Comparison of ENCODE assay signal across 9 mouse cellular contexts in the genomic region with DNA sequence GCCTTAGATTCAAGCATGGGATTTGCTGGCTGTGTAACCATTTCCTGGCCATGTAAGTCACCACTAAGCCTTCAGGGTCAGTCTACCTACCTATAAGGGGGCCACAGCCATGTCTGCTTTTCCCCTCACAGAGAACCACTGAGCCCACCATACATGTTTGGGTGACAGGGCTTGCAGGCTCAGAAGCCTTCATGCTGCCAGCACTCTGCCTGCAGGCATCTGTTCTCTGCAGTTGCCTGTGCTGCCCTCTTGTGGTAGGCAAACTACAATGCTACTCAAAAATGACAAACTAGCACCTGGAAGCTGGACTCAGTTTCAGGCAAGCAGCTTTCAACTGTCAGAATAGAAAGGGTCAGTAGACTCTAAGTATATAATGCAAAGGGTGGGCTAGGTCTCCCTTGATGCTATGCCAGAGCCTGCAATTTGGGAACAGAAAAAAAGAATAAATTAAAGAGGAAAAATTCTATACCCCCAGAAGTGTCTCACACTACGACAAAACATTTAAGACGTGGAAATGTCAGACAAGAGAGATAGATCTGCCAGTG.
DNase-seq lines count a peak whose midpoint lies in the region; ATAC-seq and TF ChIP-seq lines count a peak whose summit lies in the region.
"Had no signal": no experiment of that assay in that cellular context is flagged by ENCODE, and none has a peak within 500 bp of the region (broad histone marks: within the 10 kb centered on the region; RNA-seq: fewer than 3 reads in every experiment).

No protein-coding gene starts in this region.

- no peaks in the 10 kb centered on the region for H3K9me3 ChIP-seq in liver, embryonic 12.5 days (replicated peaks)
- no peaks in the 10 kb centered on the region for H3K9me3 ChIP-seq in forebrain, embryonic 13.5 days (replicated peaks)
- H3K9me3 ChIP-seq in intestine, embryonic 15.5 days = no peaks in the 10 kb centered on the region
- H3K9me3 ChIP-seq in limb, embryonic 14.5 days (ENCODE audit: control insufficient read depth, low read length) = no peaks in the 10 kb centered on the region
- no peaks in the 10 kb centered on the region for H3K9me3 ChIP-seq in neural tube, embryonic 15.5 days (replicated peaks)
- H3K9me3 ChIP-seq: embryonic facial prominence, embryonic 13.5 days had no signal

- 73% methylated on average over 2 of the region's 2 CpGs for WGBS in liver, embryonic 12.5 days (ENCODE audit: insufficient replicate concordance)
- 91% methylated on average over 2 of the region's 2 CpGs for WGBS in forebrain, embryonic 13.5 days
- WGBS in intestine, embryonic 15.5 days = 93% methylated on average over 2 of the region's 2 CpGs
- 89% methylated on average over 2 of the region's 2 CpGs for WGBS in limb, embryonic 14.5 days
- WGBS in neural tube, embryonic 15.5 days = 90% methylated on average over 2 of the region's 2 CpGs
- 97% methylated on average over 2 of the region's 2 CpGs for WGBS in thymus, adult 2 months

- no peaks in the 10 kb centered on the region for H3K4me1 ChIP-seq in liver, embryonic 12.5 days
- peaks cover 22% of the 10 kb centered on the region; the same call in 1 of the 2 replicates for H3K4me1 ChIP-seq in forebrain, embryonic 13.5 days
- H3K4me1 ChIP-seq in intestine, embryonic 15.5 days (replicated peaks) = peaks cover 7% of the 10 kb centered on the region; the same call in 1 of the 2 replicates
- peaks cover 36% of the 10 kb centered on the region for H3K4me1 ChIP-seq in limb, embryonic 14.5 days (ENCODE audit: control insufficient read depth, insufficient read depth, low read length)
- H3K4me1 ChIP-seq in neural tube, embryonic 15.5 days = peaks cover 5% of the 10 kb centered on the region; the same call in 1 of the 2 replicates
- H3K4me1 ChIP-seq in thymus, adult 2 months (replicated peaks; ENCODE audit: control insufficient read depth, insufficient read depth, low read length) = peaks cover 14% of the 10 kb centered on the region

- no peak overlapping the region for H3K4me3 ChIP-seq in liver, embryonic 12.5 days
- no peak overlapping the region for H3K4me3 ChIP-seq in forebrain, embryonic 13.5 days
- no peak overlapping the region for H3K4me3 ChIP-seq in intestine, embryonic 15.5 days (replicated peaks)
- no peak overlapping the region for H3K4me3 ChIP-seq in limb, embryonic 14.5 days (replicated peaks; ENCODE audit: low read length)
- no peak overlapping the region for H3K4me3 ChIP-seq in neural tube, embryonic 15.5 days (replicated peaks)
- no peak overlapping the region for H3K4me3 ChIP-seq in thymus, adult 2 months (ENCODE audit: control insufficient read depth, insufficient read depth, low read length)
- H3K4me3 ChIP-seq: embryonic facial prominence, embryonic 13.5 days had no signal

- no peak for TF ChIP-seq POLR2A in limb, embryonic 14.5 days (IDR thresholded peaks at IDR 0.05; ENCODE audit: borderline replicate concordance, extremely low read depth, insufficient read depth, insufficient read length)
- no peak for TF ChIP-seq POLR2A in thymus, adult 2 months (IDR thresholded peaks at IDR 0.05; ENCODE audit: control insufficient read depth, extremely low read depth, insufficient read depth, low read length, poor library complexity)

- peak; percentile 87 for TF ChIP-seq CTCF in thymus, adult 2 months (IDR thresholded peaks at IDR 0.05; ENCODE audit: borderline replicate concordance, control insufficient read depth, extremely low read depth, insufficient read depth, low read length, poor library complexity)

- no peaks in the 10 kb centered on the region for H3K27me3 ChIP-seq in liver, embryonic 12.5 days (replicated peaks)
- H3K27me3 ChIP-seq in forebrain, embryonic 13.5 days = no peaks in the 10 kb centered on the region
- no peaks in the 10 kb centered on the region for H3K27me3 ChIP-seq in intestine, embryonic 15.5 days (replicated peaks)
- H3K27me3 ChIP-seq in limb, embryonic 14.5 days (ENCODE audit: control insufficient read depth, insufficient read depth, low read length) = no peaks in the 10 kb centered on the region
- no peaks in the 10 kb centered on the region for H3K27me3 ChIP-seq in neural tube, embryonic 15.5 days (replicated peaks)
- H3K27me3 ChIP-seq in thymus, adult 2 months (ENCODE audit: control insufficient read depth, insufficient read depth, low read length) = no peaks in the 10 kb centered on the region
- H3K27me3 ChIP-seq: embryonic facial prominence, embryonic 13.5 days had no signal

- DNase-seq in liver = peak; percentile 63
- DNase-seq in c-Kit-positive CD71-negative TER-119-negative erythroid progenitor cells, embryonic 14.5 days (ENCODE audit: low read depth) = peak; percentile 63
- DNase-seq in limb, embryonic 14.5 days (ENCODE audit: low spot score) = peak; percentile 72
- peak; percentile 81 for DNase-seq in thymus, adult 2 months

- no peak overlapping the region for H3K27ac ChIP-seq in liver, embryonic 12.5 days
- H3K27ac ChIP-seq in forebrain, embryonic 13.5 days = no peak overlapping the region
- no peak overlapping the region for H3K27ac ChIP-seq in intestine, embryonic 15.5 days
- no peak overlapping the region for H3K27ac ChIP-seq in limb, embryonic 14.5 days (replicated peaks; ENCODE audit: low read depth, low read length)
- no peak overlapping the region for H3K27ac ChIP-seq in neural tube, embryonic 15.5 days (replicated peaks)
- no peak overlapping the region for H3K27ac ChIP-seq in thymus, adult 2 months (ENCODE audit: control insufficient read depth, insufficient read depth, low read length)
- H3K27ac ChIP-seq: embryonic facial prominence, embryonic 13.5 days had no signal

- no peak for ATAC-seq in liver, embryonic 12.5 days
- 0 out of 2 replicates have a peak, but pooled peaks have one; percentile 58 for ATAC-seq in forebrain, embryonic 13.5 days
- peak; percentile 51; the same call in 1 of the 2 replicates for ATAC-seq in intestine, embryonic 15.5 days
- no peak for ATAC-seq in limb, embryonic 14.5 days (ENCODE audit: low FRiP score, low read depth)
- ATAC-seq in neural tube, embryonic 15.5 days (ENCODE audit: low FRiP score) = peak; percentile 50; the same call in 1 of the 2 replicates

- no peak overlapping the region for H3K9ac ChIP-seq in liver, embryonic 12.5 days
- no peak overlapping the region for H3K9ac ChIP-seq in forebrain, embryonic 13.5 days
- no peak overlapping the region for H3K9ac ChIP-seq in intestine, embryonic 15.5 days
- no peak overlapping the region for H3K9ac ChIP-seq in limb, embryonic 14.5 days (ENCODE audit: low read depth, low read length, severe bottlenecking)
- H3K9ac ChIP-seq in neural tube, embryonic 15.5 days (replicated peaks) = no peak overlapping the region
- H3K9ac ChIP-seq: embryonic facial prominence, embryonic 13.5 days had no signal

- H3K36me3 ChIP-seq in liver, embryonic 12.5 days = no peaks in the 10 kb centered on the region
- no peaks in the 10 kb centered on the region for H3K36me3 ChIP-seq in forebrain, embryonic 13.5 days (ENCODE audit: poor library complexity, severe bottlenecking)
- H3K36me3 ChIP-seq in intestine, embryonic 15.5 days = no peaks in the 10 kb centered on the region
- H3K36me3 ChIP-seq in limb, embryonic 14.5 days (ENCODE audit: control insufficient read depth, insufficient read depth, low read length) = no peaks in the 10 kb centered on the region
- no peaks in the 10 kb centered on the region for H3K36me3 ChIP-seq in neural tube, embryonic 15.5 days
- H3K36me3 ChIP-seq in thymus, adult 2 months (ENCODE audit: control insufficient read depth, insufficient read depth, low read length) = no peaks in the 10 kb centered on the region
- H3K36me3 ChIP-seq: embryonic facial prominence, embryonic 13.5 days had no signal

- H3K4me2 ChIP-seq in liver, embryonic 12.5 days = no peak overlapping the region
- no peak overlapping the region for H3K4me2 ChIP-seq in forebrain, embryonic 13.5 days
- no peak overlapping the region for H3K4me2 ChIP-seq in intestine, embryonic 15.5 days (replicated peaks)
- no peak overlapping the region for H3K4me2 ChIP-seq in limb, embryonic 14.5 days (replicated peaks; ENCODE audit: low read depth, low read length, severe bottlenecking)
- H3K4me2 ChIP-seq in neural tube, embryonic 15.5 days = no peak overlapping the region
- H3K4me2 ChIP-seq: embryonic facial prominence, embryonic 13.5 days had no signal

Comparison
In these comparisons a context has a peak if more than half of its experiments do, and no peak if none do; other contexts are left out.
1. ATAC-seq: peak in forebrain, embryonic 13.5 days (single experiment), intestine, embryonic 15.5 days (single experiment) and neural tube, embryonic 15.5 days (single experiment); none in liver, embryonic 12.5 days (single experiment) and limb, embryonic 14.5 days (single experiment).
2. Peak in every context shown above with its lines, with median percentiles within 50 percentile points of each other: DNase-seq.